Mouse (Mus musculus): ENCODE data around the gene Ctbs.

Ctbs gene

DNA sequence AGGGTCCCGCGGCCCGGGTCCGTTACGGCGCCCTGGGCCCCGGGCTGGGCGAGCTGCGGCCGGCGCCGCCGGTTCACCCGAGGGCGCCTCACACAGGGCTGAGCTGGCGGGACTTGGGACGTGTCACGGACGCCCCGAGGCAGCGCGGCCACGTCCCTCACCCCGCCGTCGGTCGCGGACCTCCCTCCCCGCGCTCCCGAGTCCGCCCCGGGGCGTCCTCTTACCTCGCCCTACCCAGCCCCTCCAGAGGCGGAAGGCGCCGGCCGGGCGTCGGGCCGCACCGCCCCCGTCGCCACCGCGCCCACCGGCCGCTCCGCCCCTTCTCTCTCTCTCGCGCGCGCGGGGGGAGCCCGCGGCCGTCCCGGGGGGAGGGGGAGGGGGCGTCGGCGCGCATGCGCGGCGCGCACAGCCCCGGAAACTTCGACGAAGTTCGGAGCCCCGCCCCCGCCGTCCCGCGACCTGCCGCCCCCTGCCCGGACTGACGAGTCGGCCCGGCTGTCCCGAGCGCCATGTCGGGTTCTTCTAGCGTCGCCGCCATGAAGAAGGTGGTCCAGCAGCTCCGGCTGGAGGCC, 49.9 kb downstream of the Ctbs start, which contains the start of the genes Spata1 and Gng5:
Gene Spata1 (minus strand): TSS at position 323 of the 572 bp plus-strand sequence.
Gene Gng5 (plus strand): TSS at position 377 of the 572 bp plus-strand sequence.
- peak; percentile 93 for DNase-seq

DNA sequence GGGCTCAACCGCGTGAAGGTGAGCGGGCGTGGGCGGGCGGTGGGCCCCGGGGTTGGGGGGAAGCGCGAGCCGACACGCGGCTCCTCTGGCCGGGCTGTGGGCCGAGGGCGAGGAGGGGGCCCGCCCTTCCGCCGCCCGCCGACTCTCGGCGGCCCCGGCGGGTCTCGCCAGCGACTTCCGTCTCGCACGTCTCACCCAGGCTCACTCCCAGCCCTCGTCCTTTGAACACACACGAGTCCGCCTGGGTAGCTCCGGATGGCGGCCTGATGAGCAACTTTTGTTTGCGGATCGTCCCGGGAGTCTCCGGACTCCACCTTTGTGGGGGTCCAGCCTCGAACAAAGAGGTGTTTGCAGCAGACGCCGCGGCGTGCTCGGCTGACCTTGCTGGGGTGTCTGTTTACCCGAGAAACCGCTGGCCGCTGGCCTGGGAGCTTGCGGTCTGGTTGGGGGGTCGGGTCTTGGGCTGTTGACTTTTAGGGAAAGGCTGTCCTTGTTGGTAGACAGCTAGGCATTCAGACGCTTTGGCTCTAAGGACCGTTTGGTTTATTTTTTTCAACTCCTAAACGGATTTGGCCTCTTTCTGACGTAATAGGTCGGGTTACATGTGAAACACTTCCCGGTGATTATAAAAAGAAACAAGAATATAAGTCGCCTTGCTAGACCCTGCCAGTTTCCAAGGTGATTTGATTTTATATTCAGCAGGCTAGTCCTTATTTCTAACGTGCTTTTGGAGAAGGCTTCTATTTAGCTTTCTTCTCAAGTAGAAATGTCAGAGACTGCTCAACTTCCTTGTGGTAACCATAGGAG, 50.6 kb downstream of the Ctbs start:
- peak; percentile 68 for DNase-seq

DNA sequence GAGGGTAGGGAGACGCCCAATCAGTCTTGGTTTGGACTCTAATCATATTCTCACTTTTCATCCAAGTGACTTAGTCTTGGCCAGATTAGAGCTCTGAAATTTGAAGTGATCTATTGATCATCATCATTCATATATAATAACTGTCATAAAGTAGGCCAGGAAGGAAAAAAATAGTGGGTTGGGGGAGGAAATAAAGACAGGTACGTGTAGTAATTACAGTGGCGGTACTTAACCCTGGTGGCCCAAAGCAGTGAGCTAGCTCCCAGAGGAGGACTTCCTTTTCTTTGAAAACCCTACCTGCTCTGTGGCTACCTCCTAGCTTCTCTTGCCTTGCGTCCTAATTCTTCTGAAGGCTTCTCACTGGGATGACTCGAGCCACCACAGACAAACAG, 51.2 kb downstream of the Ctbs start:
- no peak for DNase-seq

DNA sequence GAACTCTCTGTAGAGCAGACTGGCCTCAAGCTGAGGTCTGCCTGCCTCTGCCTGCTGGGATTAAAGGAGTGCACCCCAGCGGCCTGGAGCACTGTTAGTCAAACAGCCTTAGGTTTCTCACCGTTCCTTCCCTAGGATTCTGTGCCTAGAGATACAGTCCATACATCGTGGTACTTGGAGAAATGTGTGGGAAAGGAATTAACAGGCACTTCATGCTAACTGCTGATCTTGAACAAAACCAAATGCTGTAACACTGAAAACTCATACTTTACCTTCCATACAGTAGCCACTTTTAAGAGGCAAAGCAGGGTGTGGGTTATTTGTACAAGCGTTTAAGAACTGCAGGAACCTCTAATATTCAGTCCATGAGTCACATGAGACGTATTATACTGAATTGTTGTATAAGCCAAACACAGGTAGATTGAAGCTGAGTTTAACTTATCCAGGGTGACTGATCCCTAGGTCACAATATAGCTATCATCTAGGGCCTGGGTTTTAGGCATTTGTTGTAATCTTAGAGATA, 52.1 kb downstream of the Ctbs start:
- no peak for DNase-seq

DNA sequence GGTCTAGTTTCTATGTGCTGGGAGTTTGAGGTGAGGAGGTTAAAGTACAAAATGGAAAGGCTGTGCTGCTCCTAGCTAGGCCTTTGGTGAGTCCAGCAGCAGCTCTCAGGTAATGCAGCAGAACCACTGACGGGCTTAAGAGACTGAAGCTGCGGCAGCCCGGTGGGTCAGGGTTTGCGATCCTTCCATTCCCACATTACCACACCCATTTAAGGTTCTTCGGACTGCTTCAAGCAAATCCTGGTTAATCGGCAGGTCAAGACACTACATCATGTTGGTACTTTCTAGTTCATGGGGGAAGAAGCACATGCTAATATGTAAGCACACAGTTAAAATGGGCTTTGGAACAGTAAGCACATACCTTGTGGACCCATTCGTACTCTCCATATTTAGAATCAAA, 57.1 kb downstream of the Ctbs start:
- DNase-seq = no peak
